Mouse (Mus musculus) cerebellum, adult 2 months (tissue): ENCODE results near the gene Wnt2b.

ENCODE experiments used
- CTCF ChIP-seq: fragments of 200-500 bp; IDR thresholded peaks from 2 replicates; pipeline ENCODE4 v1.5.1; 2011; ENCODE audit warnings: low read depth, mild to moderate bottlenecking, control low read depth, low read length, moderate library complexity, borderline replicate concordance; ENCODE audit not compliant: insufficient read depth
- POLR2A ChIP-seq: fragments of 200-500 bp; IDR thresholded peaks from 2 replicates; pipeline ENCODE4 v1.6.1; 2011; ENCODE audit warnings: low read length, control low read depth, borderline replicate concordance; ENCODE audit not compliant: insufficient read depth

DNA sequence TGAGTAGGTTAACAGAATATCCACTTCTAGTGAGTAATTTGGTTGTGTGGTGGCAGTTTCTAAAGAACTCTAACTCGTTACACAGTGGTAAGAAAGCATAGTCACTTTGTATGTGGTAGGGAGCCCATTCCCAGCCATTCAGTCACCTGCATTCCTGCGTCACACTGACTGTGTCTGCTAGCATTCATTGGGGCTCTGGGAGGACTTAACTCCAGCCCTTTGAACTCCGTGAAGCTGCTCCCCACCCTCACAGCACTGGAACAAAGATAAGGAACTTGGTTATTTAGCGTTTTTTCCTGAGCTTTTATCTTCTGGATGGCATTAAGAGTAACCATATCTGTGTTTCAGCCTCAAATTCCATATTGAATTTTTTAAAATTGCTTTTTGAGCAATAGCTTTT lies 23.4 kb downstream of the Wnt2b start:
- no peak for TF ChIP-seq POLR2A
- no peak for TF ChIP-seq CTCF
